Mouse (Mus musculus) spleen, adult 2 months (tissue): ENCODE data around the gene Cacna1i. TPM values are rescaled to one million over a fixed set of nuclear protein-coding genes. Genes with fewer than 3 reads are reported as not detected.

Source experiments
- DNase-seq, 2 experiments: peaks; one replicate each; pipeline versions ENCODE4 v3.0.0 to v3.0.0-alpha.2; 2012 to 2021; ENCODE audit warnings: low spot score in 2 of 2, low read depth in 1 of 2
- H3K27ac ChIP-seq: fragments of 200-500 bp; 2 replicates; pipeline ENCODE4 v1.5.1; 2012; ENCODE audit warnings: low read length, inconsistent platforms; ENCODE audit not compliant: insufficient read depth
- H3K27me3 ChIP-seq: fragments of 200-500 bp; 2 replicates; pipeline ENCODE4 v1.6.1; 2012; ENCODE audit warnings: mild to moderate bottlenecking, moderate library complexity, low read length, inconsistent platforms; ENCODE audit not compliant: control insufficient read depth, insufficient read depth
- H3K36me3 ChIP-seq: fragments of 200-500 bp; 2 replicates; pipeline ENCODE4 v1.6.1; 2012; ENCODE audit warnings: mild to moderate bottlenecking, low read length, inconsistent platforms; ENCODE audit not compliant: control insufficient read depth, insufficient read depth
- H3K4me1 ChIP-seq: fragments of 200-500 bp; 2 replicates; pipeline ENCODE4 v1.6.1; 2011; ENCODE audit warnings: inconsistent platforms; ENCODE audit not compliant: control insufficient read depth, insufficient read depth, insufficient read length
- H3K4me3 ChIP-seq: fragments of 200-500 bp; 2 replicates; pipeline ENCODE4 v1.5.1; 2011; ENCODE audit warnings: mild to moderate bottlenecking, inconsistent platforms; ENCODE audit not compliant: insufficient read depth, insufficient read length; ENCODE audit errors: extremely low read depth
- CTCF ChIP-seq: fragments of 200-500 bp; IDR thresholded peaks from 2 replicates; pipeline ENCODE4 v1.5.1; 2011; ENCODE audit warnings: mild to moderate bottlenecking, inconsistent platforms; ENCODE audit not compliant: insufficient read depth, insufficient read length, insufficient replicate concordance; ENCODE audit errors: extremely low read depth
- POLR2A ChIP-seq: fragments of 200-500 bp; IDR thresholded peaks from 2 replicates; pipeline ENCODE4 v1.6.1; 2011; ENCODE audit warnings: low read depth, low read length, inconsistent platforms
- WGBS: fragments of 180-500 bp; shearing (Covaris S2); methylation state at CpG from one replicate; pipeline ENCODE4 v1.1.7; 2018; 5-methylcytosine and 5-hydroxymethylcytosine counted together
- polyA plus RNA-seq: library from polyadenylated mRNA; depleted of rRNA; stranded (reverse); fragments of >200 nt; gene quantifications from 2 replicates; pipeline ENCODE4 v1.2.3, GENCODE M21; 2012

Cacna1i gene
- polyA plus RNA-seq, 1 experiment, result 18.9 TPM

DNA sequence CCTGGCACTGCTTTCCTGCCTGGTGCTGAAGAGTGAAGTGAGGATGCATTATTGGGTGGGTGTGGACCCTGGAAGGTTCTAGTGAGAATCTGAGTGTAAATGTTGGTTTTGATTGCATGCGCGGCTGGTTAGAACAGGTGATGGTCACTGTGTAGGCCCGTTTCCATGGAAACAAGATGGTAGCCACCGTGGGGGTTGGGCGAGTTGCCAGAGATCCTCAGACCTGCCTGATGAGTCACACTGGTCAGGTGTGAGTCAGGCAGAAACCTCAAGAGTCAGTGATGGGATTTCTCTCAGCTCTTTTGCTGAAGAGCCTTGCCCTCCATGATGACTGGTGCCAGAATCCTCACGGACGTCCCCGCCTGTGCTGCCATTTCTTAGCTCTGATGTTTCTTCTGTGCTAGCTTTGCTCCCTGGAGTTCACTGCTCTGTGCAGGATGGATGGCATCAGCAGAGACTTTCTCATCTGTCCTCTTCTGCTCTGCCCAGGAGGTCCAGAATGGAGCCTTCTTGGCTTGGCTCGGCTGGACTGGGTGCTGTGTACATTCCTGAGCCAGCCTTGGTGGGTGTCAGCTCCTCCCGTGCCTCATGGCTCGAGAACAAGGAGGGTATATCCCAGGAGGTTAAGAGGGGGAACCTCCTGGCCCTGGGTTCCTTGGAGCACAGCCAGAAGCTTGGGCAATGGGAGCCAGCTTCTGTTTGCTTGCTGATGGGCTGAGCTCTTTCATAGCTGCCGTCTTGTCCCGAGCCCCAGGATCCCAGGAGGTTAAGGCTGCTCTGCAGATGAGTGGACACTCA, 40.9 kb downstream of the Cacna1i start:
- no peak overlapping the region for H3K27ac ChIP-seq
- no peaks in the 10 kb centered on the region for H3K27me3 ChIP-seq
- peaks cover 8% of the 10 kb centered on the region; the same call in 1 of the 2 replicates for H3K4me1 ChIP-seq
- WGBS, result 79% methylated on average over 13 of the region's 13 CpGs
- H3K36me3 ChIP-seq, result no peaks in the 10 kb centered on the region
- no peak for TF ChIP-seq CTCF
- no peak for TF ChIP-seq POLR2A
- H3K4me3 ChIP-seq, result no peak overlapping the region
- DNase-seq, result no peak

DNA sequence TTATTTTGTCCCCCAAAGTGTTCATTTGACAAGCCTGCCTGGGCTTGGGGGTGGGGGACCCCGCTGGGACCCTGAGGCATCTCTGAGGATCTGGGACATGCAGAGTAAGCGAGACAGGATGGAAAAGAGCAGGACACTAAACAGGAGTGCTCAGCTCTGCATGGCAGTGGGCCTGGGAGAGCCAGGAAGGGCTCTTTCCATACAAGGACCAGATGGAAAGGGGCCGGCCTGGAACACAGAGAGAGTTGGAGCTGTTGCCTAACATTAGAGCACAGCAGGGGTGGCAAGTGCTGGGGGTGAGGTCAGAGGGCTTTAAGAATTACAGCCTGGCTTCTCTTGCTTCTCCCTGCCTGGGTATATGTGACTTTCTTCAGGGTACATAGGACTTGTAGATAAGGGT, 43.2 kb downstream of the Cacna1i start:
- WGBS, result 86% methylated on average over 3 of the region's 3 CpGs
- no peak for DNase-seq
- Histone ChIP-seq H3K4me1 (peaks cover 4% of the 10 kb centered on the region; the same call in 1 of the 2 replicates), H3K4me3 (no peak overlapping the region), H3K27ac (no peak overlapping the region), H3K27me3 (no peaks in the 10 kb centered on the region), H3K36me3 (no peaks in the 10 kb centered on the region; the same call in 1 of the 2 replicates)
- TF ChIP-seq CTCF (no peak), POLR2A (no peak)

DNA sequence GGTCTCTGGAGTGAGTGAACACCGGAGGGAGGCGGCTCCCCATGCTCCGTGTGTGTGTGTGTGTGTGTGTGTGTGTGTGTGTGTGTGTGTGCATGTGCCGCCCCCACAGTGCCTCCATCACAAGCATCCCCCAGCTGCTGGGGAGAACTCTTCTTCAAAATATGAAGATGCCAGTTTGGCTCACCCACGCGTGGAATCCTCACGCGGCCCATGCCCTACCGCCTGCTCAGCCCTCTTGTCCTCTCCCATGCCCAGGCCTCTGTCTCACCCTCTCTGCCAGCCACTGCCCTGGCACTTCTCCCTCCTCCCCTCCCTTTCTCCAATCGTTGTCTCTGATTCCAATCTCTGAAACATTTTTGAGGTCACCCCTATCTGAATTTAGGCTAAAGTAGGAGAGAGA, 47.7 kb downstream of the Cacna1i start:
- Histone ChIP-seq H3K4me3 (no peak overlapping the region), H3K36me3 (peaks cover 1% of the 10 kb centered on the region; the same call in 1 of the 2 replicates), H3K27ac (no peak overlapping the region), H3K27me3 (no peaks in the 10 kb centered on the region), H3K4me1 (no peaks in the 10 kb centered on the region)
- TF ChIP-seq CTCF (no peak), POLR2A (no peak)
- WGBS, result 77% methylated on average over 9 of the region's 10 CpGs
- DNase-seq, result no peak

DNA sequence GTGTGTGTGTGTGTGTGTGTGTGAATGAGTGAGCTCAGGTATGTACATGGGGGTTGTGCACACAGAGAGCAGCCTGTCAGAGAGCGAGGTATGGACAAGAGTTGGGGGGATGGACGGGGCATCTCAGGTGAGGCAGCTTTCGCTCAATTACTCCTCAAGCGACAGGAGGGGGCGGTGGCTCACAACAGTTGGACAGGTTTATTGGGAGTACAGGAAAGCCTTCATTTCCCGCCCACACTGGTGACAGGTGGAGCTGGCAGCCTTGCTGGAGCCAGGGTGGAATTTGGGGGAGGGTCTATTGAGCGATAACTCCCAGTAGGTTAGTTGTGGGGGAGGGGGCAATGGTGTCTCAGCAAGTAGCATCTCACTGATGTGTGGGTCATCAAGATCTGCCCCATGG, 48.2 kb downstream of the Cacna1i start:
- WGBS, result 75% methylated on average over 7 of the region's 7 CpGs
- no peak overlapping the region for H3K27ac ChIP-seq
- H3K4me3 ChIP-seq, result no peak overlapping the region
- H3K4me1 ChIP-seq, result no peaks in the 10 kb centered on the region
- H3K27me3 ChIP-seq, result no peaks in the 10 kb centered on the region
- H3K36me3 ChIP-seq, result peaks cover 1% of the 10 kb centered on the region; the same call in 1 of the 2 replicates
- TF ChIP-seq POLR2A, result no peak
- TF ChIP-seq CTCF, result no peak
- DNase-seq, result no peak

DNA sequence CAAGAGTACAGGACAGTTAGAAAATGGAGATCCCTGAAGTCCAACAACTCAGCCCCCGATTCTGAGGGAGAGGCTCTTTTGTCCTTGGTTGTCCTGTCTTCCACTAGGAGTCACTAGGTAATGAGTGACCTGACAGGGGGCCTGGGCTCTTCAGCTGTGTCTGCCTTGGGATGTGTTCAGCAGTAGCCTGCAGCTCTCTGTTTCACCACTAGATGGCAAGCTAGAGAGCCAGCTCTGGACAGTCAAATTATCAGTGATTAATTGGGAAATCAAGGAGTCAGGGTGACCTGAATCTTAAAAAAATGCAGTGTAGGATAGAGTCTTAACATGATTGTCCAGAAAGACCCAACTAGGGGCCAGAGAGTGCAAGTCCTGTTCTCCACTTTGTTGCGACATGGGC, 53.3 kb downstream of the Cacna1i start:
- Histone ChIP-seq H3K36me3 (peaks cover 1% of the 10 kb centered on the region; the same call in 1 of the 2 replicates), H3K4me3 (no peak overlapping the region), H3K27ac (no peak overlapping the region), H3K4me1 (no peaks in the 10 kb centered on the region), H3K27me3 (no peaks in the 10 kb centered on the region)
- peak in 1 of 2 experiments; percentile 25 for DNase-seq
- TF ChIP-seq CTCF (peak; percentile 48; the same call in 1 of the 2 replicates), POLR2A (no peak)
- WGBS, result 91% methylated on average over 2 of the region's 2 CpGs

DNA sequence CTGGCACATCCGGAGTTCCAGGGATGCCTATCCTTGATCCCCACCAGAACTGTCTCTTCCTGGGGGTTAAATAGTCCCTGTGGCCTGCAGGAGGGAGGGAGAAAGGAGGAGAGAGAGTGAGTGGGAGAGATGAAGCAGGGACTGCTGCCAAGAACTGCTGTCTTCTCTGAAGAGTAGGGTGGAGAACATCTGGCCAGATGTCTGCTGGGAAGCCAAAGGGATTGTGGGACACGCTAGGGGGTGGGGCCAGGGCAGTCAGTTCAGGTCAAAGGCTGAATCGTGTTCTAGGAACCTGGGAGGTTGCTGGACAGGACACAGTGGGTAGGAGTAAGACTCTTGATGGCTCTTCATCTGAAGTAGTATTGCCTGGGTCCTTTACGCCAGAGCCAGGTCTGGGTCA, 55.4 kb downstream of the Cacna1i start:
- Histone ChIP-seq H3K4me3 (no peak overlapping the region), H3K27me3 (no peaks in the 10 kb centered on the region), H3K36me3 (no peaks in the 10 kb centered on the region; the same call in 1 of the 2 replicates), H3K4me1 (no peaks in the 10 kb centered on the region), H3K27ac (no peak overlapping the region)
- TF ChIP-seq POLR2A (no peak), CTCF (no peak)
- no peak for DNase-seq
- 73% methylated on average over 4 of the region's 4 CpGs for WGBS

DNA sequence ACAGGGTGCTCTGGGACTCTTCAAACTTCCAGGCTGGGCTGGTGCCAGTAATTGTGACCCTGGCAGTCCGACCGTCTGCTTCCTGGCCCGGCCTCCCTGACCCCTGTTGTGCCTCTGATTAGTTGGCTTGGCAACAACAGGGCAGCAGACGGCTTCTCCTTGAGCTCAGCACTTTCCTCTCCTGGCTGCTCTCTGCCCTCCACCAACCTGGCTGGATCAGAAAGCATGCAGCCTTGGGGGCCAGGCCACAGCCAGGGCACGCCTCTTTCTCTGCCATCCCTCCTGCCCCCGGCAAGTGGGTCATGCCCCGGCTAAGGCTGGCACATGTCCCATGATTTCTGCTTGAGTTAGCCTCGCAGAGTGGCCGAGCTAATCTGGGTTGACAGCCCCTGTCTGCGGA, 56.0 kb downstream of the Cacna1i start:
- DNase-seq, result no peak
- H3K4me1 ChIP-seq, result no peaks in the 10 kb centered on the region
- WGBS, result 68% methylated on average over 10 of the region's 10 CpGs

More for the DNA sequence above, 56.0 kb downstream of the Cacna1i start:
- H3K27me3 ChIP-seq, result no peaks in the 10 kb centered on the region
- H3K36me3 ChIP-seq, result no peaks in the 10 kb centered on the region; the same call in 1 of the 2 replicates
- no peak overlapping the region for H3K27ac ChIP-seq
- H3K4me3 ChIP-seq, result no peak overlapping the region
- no peak for TF ChIP-seq POLR2A
- no peak for TF ChIP-seq CTCF
